Mouse (Mus musculus) forebrain, embryonic 14.5 days (tissue): Measurements from ENCODE around the gene Cers3. TPM values are rescaled to one million over a fixed set of nuclear protein-coding genes. Genes with fewer than 3 reads are reported as not detected.

Experiments used
- ATAC-seq: fragments of 200-750 bp; cut with Nextera tagmentation; 2 replicates; pipeline ENCODE4 v1.8.0; 2017; ENCODE audit warnings: mild to moderate bottlenecking, moderate library complexity
- DNase-seq: peaks from one replicate; pipeline ENCODE4 v3.0.0-alpha.2; 2015; ENCODE audit warnings: low spot score
- H3K27ac ChIP-seq: fragments of 300-500 bp; sonication (generic); 2 replicates; pipeline ENCODE4 v1.5.1; 2014; ENCODE audit warnings: low read depth, mild to moderate bottlenecking, control low read depth, low read length, moderate library complexity
- H3K27me3 ChIP-seq: fragments of 300-500 bp; sonication (generic); replicated peaks from 2 replicates; pipeline ENCODE4 v1.6.1; 2014; ENCODE audit warnings: low read length, control low read depth, mixed read lengths; ENCODE audit not compliant: control insufficient read depth, insufficient read depth
- H3K36me3 ChIP-seq: fragments of 300-500 bp; sonication (generic); 2 replicates; pipeline ENCODE4 v1.6.1; 2014; ENCODE audit warnings: low read length, control low read depth; ENCODE audit not compliant: control insufficient read depth, insufficient read depth
- H3K4me1 ChIP-seq: fragments of 300-500 bp; sonication (generic); 2 replicates; pipeline ENCODE4 v1.6.1; 2014; ENCODE audit warnings: antibody characterized with exemption, low read length, control low read depth; ENCODE audit not compliant: control insufficient read depth, insufficient read depth
- H3K4me2 ChIP-seq: fragments of 300-500 bp; sonication (generic); 2 replicates; pipeline ENCODE4 v1.6.1; 2014; ENCODE audit warnings: mild to moderate bottlenecking, control low read depth, low read length
- H3K4me3 ChIP-seq: fragments of 300-500 bp; sonication (generic); 2 replicates; pipeline ENCODE4 v1.5.1; 2014; ENCODE audit warnings: low read depth, low read length, control low read depth
- H3K9ac ChIP-seq: fragments of 300-500 bp; sonication (generic); 2 replicates; pipeline ENCODE4 v1.6.1; 2014; ENCODE audit warnings: mild to moderate bottlenecking, low read length, control low read depth, moderate library complexity
- H3K9me3 ChIP-seq: fragments of 300-500 bp; sonication (generic); replicated peaks from 2 replicates; pipeline ENCODE4 v1.6.1; 2016; ENCODE audit warnings: low read length, control low read depth, mixed read lengths; ENCODE audit not compliant: control insufficient read depth
- WGBS: fragments of 180-500 bp; shearing (Covaris S2); extraction: QIAGEN DNeasy Blood & Tissue Kit; methylation state at CpG from one replicate; pipeline ENCODE4 v1.1.7; 2014; 5-methylcytosine and 5-hydroxymethylcytosine counted together
- polyA plus RNA-seq: library from polyadenylated mRNA; unstranded; fragments of >200 nt; fragmentation: Nextera tagmentation; extraction: Ambion mirVana; gene quantifications from 2 replicates; pipeline ENCODE4 v1.2.1, GENCODE M21; 2014

The Cers3 gene
- polyA plus RNA-seq, 1 experiment from 2014 or later = 0.50 TPM

DNA sequence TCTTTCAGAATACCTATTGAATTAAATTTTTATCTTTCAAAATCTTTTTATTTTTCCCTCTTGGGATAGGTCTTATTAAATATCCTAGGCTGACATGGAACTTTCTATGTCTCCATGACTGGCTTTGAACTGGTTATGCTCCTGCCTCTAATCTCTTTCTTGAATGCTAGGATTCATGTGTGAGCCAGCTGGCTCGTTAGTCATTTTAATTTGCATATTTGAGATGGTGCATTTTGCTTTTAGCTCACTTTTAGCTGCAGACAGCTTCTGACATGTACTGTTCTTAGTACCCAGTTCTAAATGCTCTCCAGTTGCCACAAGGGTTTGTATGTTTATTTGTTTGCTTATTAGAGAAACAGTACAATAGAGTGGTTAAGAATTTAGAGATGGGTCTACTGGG lies 114.3 kb downstream of the Cers3 start:
- WGBS = 14% methylated on average over 1 of the region's 1 CpGs
- no peak overlapping the region for H3K4me3 ChIP-seq
- no peak overlapping the region for H3K9ac ChIP-seq
- no peaks in the 10 kb centered on the region for H3K36me3 ChIP-seq
- no peaks in the 10 kb centered on the region for H3K27me3 ChIP-seq
- DNase-seq (peak; percentile 57), ATAC-seq (no peak)
- no peak overlapping the region for H3K27ac ChIP-seq
- H3K9me3 ChIP-seq = no peaks in the 10 kb centered on the region
- peaks cover 6% of the 10 kb centered on the region for H3K4me1 ChIP-seq
- H3K4me2 ChIP-seq = no peak overlapping the region

DNA sequence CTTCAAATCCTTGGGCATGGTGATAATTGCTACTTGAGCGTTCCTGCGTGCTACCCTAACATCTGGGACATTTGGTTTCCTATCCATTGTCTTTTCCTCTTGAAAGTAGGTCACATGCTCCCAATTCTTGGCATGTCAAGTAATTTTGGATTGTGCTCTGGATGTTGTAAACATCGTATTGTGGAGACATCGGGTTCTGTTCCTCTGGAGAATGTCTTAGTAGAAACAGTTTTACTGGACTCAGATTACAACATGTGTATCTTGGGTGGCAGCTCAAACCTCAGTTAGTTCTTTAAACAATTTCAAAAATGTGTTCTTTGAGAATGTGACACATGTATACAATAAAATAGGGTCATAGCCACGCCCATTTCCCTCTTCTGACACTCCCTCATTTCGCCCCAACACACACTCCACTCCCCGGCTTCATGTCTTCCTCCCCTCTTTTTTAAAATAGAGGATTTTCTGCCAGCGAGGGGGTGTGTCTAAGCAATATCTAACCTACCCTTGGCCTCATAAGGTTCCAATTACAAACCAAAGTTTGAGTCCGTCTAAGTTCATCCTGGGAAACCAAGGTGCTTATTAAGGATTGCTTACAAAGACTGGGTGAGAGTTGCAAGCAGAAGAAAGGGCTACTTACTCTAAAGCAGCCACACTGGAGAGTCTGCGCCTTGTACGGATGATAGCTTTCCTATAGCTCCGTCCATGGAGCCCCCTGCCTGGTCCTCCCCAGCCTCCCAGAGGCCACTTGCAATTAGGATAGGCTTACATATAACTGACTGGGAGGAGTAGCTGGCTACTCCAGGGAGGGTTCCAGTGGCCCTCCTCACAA lies 115.2 kb downstream of the Cers3 start:
- H3K4me1 ChIP-seq = peaks cover 6% of the 10 kb centered on the region
- 58% methylated on average over 12 of the region's 12 CpGs for WGBS
- 0 out of 2 replicates have a peak overlapping the region, but pooled peaks have one; percentile 11 for H3K27ac ChIP-seq
- ATAC-seq = no peak; the same call in 1 of the 2 replicates
- no peaks in the 10 kb centered on the region for H3K36me3 ChIP-seq
- no peak overlapping the region for H3K9ac ChIP-seq
- H3K9me3 ChIP-seq = no peaks in the 10 kb centered on the region
- H3K27me3 ChIP-seq = no peaks in the 10 kb centered on the region
- no peak overlapping the region for H3K4me3 ChIP-seq
- H3K4me2 ChIP-seq = no peak overlapping the region
- no peak for DNase-seq

DNA sequence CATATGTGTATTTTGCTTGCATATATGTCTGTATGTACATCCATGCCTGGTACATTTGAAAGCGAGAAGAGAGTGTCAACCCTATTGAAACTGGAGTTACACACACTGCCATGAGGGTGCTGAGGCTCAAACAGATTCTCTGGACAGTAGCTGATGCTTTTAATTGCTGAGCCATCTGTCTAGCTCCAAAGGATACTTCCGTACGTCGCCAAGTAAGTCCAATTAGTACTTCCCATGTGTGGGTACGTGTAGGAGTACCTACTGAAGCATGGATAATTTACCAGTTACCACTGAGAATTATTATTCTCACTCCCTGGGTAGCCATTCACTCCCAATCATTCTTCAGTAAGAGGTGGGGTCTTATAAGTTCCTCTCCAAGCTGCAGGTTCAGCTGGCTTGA lies 115.9 kb downstream of the Cers3 start:
- 26% methylated on average over 5 of the region's 5 CpGs for WGBS
- H3K4me1 ChIP-seq = peaks cover 6% of the 10 kb centered on the region
- DNase-seq (peak; percentile 74), ATAC-seq (peak; percentile 85)
- no peaks in the 10 kb centered on the region for H3K27me3 ChIP-seq
- no peak overlapping the region for H3K4me2 ChIP-seq
- peak overlapping the region; percentile 48; the same call in 1 of the 2 replicates for H3K27ac ChIP-seq
- H3K4me3 ChIP-seq = no peak overlapping the region
- no peak overlapping the region for H3K9ac ChIP-seq
- no peaks in the 10 kb centered on the region for H3K9me3 ChIP-seq
- H3K36me3 ChIP-seq = no peaks in the 10 kb centered on the region

DNA sequence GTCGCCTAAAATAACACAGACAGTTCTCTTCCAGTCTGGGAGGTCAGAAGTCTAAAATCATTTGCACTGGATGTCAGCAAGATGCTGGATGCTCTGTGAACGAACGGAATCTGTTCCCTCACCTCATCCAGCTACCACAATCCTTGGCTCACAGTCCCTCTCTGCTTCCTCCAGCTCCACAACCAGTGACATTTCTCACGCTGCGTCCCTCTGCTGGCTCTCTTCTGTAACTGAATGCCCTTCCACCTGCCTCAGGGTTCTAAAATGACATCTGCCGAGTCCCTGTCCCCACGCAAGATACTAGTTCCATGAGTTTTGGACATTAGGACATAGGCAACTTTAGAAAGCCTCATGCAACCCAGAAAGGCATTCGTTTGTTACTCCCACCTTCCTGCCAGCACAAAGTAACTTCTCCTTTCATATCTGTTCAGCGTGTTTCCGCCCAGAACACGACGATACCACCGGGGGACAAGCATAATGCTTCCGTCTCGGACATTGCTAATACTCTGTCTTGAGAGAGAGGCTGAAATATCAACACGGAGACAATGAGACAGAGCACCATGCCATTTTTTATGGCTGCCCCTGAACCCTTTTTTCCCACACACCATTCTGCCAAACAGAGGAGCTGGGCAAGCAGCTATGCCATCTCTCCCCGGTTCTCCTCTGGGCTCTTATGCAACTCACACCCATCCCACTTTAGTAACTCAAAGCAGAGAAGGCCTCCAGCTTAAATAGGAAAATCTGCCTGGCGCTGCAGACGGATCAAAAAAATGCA lies 123.8 kb downstream of the Cers3 start:
- Histone ChIP-seq H3K9ac (no peak overlapping the region), H3K4me3 (no peak overlapping the region), H3K4me2 (no peak overlapping the region), H3K27me3 (no peaks in the 10 kb centered on the region), H3K4me1 (peaks cover 13% of the 10 kb centered on the region), H3K9me3 (no peaks in the 10 kb centered on the region), H3K36me3 (no peaks in the 10 kb centered on the region), H3K27ac (peak overlapping the region; percentile 34; the same call in 1 of the 2 replicates)
- ATAC-seq (no peak), DNase-seq (no peak)
- WGBS = 80% methylated on average over 19 of the region's 19 CpGs

DNA sequence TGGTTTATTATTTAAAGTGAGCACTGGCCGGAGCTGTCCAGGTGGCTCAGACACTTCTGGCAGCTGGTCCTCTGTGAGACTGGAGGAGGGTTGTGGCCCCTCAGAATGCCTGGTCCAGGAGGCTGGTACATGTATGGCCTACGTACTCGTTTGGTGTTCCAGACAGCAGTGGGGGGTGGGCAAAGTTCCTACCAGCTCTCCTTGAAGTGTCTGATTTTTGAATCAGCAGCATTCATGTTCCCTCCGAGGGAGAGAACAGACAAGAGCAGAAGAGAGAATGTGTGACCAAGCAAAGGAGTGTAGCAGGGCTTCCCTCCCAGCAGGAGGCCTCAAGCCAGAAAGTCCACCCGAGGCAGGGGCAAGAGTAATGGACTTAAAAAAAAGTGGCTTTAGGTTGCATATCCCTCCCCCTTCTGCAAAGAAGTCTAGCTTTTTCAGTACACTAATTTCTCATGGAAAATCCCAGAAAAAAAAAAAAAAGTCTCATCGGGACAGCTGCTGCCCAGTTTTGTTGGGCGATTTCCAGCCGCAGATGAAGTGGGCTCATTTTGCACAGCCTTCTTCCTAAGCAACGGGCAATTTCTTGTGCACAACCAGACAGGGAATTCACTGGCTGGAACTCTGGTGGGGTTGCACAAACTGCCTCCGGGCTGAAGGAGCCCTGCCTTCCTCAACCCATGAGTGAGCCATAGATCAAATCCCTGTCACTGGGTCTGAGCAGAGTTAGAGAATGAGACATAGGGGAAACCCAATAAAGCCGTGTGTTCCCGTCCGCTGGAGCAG lies 124.6 kb downstream of the Cers3 start:
- 37% methylated on average over 13 of the region's 13 CpGs for WGBS
- ATAC-seq = peak; percentile 44
- no peaks in the 10 kb centered on the region for H3K27me3 ChIP-seq
- no peak overlapping the region for H3K9ac ChIP-seq
- peak; percentile 63 for DNase-seq
- H3K4me3 ChIP-seq = no peak overlapping the region
- H3K27ac ChIP-seq = peak overlapping the region; percentile 52; the same call in 1 of the 2 replicates
- H3K4me1 ChIP-seq = peaks cover 13% of the 10 kb centered on the region
- H3K9me3 ChIP-seq = no peaks in the 10 kb centered on the region
- H3K36me3 ChIP-seq = no peaks in the 10 kb centered on the region
- H3K4me2 ChIP-seq = no peak overlapping the region

DNA sequence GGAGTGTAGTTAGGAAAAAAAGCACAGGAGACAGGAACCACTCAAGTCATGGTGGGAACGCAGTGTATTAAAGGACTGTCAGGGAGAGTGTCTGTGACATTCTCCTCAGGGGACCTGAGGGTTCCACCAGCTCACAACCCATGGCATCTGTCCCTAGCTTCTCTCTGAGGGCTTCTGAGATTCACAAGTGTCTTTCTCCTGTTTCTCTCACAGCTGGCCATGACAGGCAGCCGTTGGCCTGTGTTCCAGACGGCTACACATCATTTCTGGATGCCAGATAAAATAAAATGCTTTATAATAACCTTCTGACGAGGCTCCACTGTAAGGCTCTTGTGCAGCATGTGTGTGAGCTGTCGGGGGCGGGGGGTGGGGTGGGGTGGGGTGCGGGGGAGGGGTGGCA lies 128.2 kb downstream of the Cers3 start:
- no peak for DNase-seq
- 73% methylated on average over 7 of the region's 7 CpGs for WGBS

DNA sequence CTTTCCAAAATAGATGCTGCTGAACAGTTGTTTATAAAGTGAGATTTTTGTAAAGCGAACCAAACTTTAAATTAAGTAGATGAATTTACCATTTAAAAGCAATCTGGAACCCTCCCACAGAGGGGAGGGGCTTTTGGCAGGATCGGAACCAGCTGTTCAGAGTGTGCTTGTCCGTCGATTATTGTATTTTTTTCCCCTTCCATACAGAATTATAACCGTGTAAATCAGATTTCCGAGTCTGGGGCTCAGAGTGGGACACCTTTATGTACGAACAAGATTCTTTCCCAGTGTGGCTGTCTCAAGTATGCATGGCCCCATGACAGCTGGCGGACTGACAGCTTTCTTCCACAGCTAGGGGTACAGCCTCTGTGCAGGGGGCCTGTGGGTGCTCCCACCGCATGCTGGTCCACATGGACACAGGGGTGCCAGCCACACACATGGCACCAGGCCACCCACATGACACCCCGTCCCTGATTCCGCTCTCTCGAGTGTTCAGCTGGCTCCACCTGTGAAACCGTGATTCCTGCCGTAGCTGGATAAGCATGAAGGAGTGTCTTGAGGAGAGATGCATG lies 128.7 kb downstream of the Cers3 start:
- H3K9ac ChIP-seq = no peak overlapping the region
- no peaks in the 10 kb centered on the region for H3K27me3 ChIP-seq
- H3K4me2 ChIP-seq = no peak overlapping the region
- 83% methylated on average over 14 of the region's 14 CpGs for WGBS
- no peaks in the 10 kb centered on the region for H3K36me3 ChIP-seq
- H3K27ac ChIP-seq = no peak overlapping the region
- DNase-seq = peak; percentile 13
- no peaks in the 10 kb centered on the region for H3K9me3 ChIP-seq
- H3K4me1 ChIP-seq = peaks cover 13% of the 10 kb centered on the region
- H3K4me3 ChIP-seq = no peak overlapping the region
- peak; percentile 25; the same call in 1 of the 2 replicates for ATAC-seq

More for the DNA sequence above, 128.2 kb downstream of the Cers3 start:
- Histone ChIP-seq H3K27me3 (no peaks in the 10 kb centered on the region), H3K4me3 (no peak overlapping the region), H3K9ac (no peak overlapping the region), H3K9me3 (no peaks in the 10 kb centered on the region), H3K4me1 (peaks cover 13% of the 10 kb centered on the region), H3K4me2 (no peak overlapping the region), H3K27ac (no peak overlapping the region), H3K36me3 (no peaks in the 10 kb centered on the region)
- no peak for ATAC-seq

DNA sequence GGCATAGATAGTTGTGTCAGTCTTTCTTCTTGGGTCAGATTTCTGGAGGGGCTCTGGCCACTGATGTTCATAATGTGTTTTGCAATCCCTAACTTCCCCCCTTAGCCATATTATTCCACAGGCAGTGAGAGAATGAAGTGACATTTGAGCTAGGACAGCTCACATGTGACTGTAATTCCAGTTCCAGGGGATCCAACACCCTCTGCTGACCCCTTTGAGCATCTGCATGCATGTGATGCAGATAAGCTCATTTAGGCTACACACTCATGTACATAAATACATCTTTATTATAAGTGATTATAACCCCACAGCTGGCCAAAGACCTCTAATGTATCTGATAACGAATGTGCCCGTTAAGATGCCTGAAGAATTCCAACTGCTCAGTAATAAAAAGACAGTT lies 129.9 kb downstream of the Cers3 start:
- Histone ChIP-seq H3K27me3 (no peaks in the 10 kb centered on the region), H3K4me2 (no peak overlapping the region), H3K27ac (no peak overlapping the region), H3K4me3 (no peak overlapping the region), H3K36me3 (no peaks in the 10 kb centered on the region), H3K4me1 (peaks cover 1% of the 10 kb centered on the region; the same call in 1 of the 2 replicates), H3K9me3 (no peaks in the 10 kb centered on the region), H3K9ac (no peak overlapping the region)
- DNase-seq (no peak), ATAC-seq (no peak)
- 78% methylated on average over 2 of the region's 2 CpGs for WGBS
